Mouse (Mus musculus): ENCODE data around the gene Gjb3. TPM values are rescaled to one million over a fixed set of nuclear protein-coding genes. Genes with fewer than 3 reads are reported as not detected.

Gene Gjb3
- total and polyA plus RNA-seq, 3 experiments = not detected

GRCm38 (mm10) chr4:127314585-127314984, 16.1 kb downstream of the Gjb3 start:
- in situ Hi-C loops (cut with MboI; ENCODE audit: low pct_ligation_motif_present, low pct_unique_long_range_greater_than_20kb, low sequenced_read_pairs) (no loop called here), dilution Hi-C loops (cut with MboI; ENCODE audit: extremely low pct_ligation_motif_present, extremely low pct_unique_long_range_greater_than_20kb, low sequenced_read_pairs) (no loop called here)
- no peak for DNase-seq (ENCODE audit: extremely low read depth)
- Histone ChIP-seq H3K9ac (ENCODE audit: insufficient read depth, low read depth) (no peak overlapping the region), H3K36me3 (replicated peaks in 1 of 2; ENCODE audit: control insufficient read depth in 1 of 2, insufficient read depth in 1 of 2, low read length in 1 of 2) (no peaks in the 10 kb centered on the region), H3K4me2 (ENCODE audit: insufficient read depth, low read depth, poor library complexity, severe bottlenecking) (no peak overlapping the region), H3K4me3 (replicated peaks in 1 of 3; ENCODE audit: low read depth in 2 of 3, low read length in 2 of 3, poor library complexity in 1 of 3) (no peak overlapping the region), H3K4me1 (ENCODE audit: control insufficient read depth in 1 of 2, insufficient read depth in 2 of 2) (peaks cover 0 to 9% of the 10 kb centered on the region in 2 experiments; a peak in 1 of 4 replicates), H3K27ac (ENCODE audit: insufficient read depth, low read depth) (no peak overlapping the region), H3K27me3 (replicated peaks) (peaks cover 49% of the 10 kb centered on the region), H3K9me3 (replicated peaks; ENCODE audit: low read length) (no peaks in the 10 kb centered on the region), H3K79me2 (replicated peaks; ENCODE audit: control insufficient read depth, extremely low read depth, insufficient read depth, poor library complexity, severe bottlenecking) (no peaks in the 10 kb centered on the region)
- TF ChIP-seq EP300 (IDR thresholded peaks at IDR 0.05; ENCODE audit: low read length) (no peak), MAX (IDR thresholded peaks at IDR 0.05; ENCODE audit: low read length) (no peak), USF1 (IDR thresholded peaks at IDR 0.05; ENCODE audit: low read depth, low read length) (no peak), POLR2A (IDR thresholded peaks at IDR 0.05; ENCODE audit: low read depth, low read length) (no peak), RAD21 (IDR thresholded peaks at IDR 0.05; ENCODE audit: low read depth, low read length) (no peak), MAFK (IDR thresholded peaks at IDR 0.05; ENCODE audit: insufficient replicate concordance, low read length) (no peak), ZNF384 (IDR thresholded peaks at IDR 0.05; ENCODE audit: low read depth, low read length) (no peak), MXI1 (IDR thresholded peaks at IDR 0.05; ENCODE audit: low read depth, low read length) (no peak), E2F4 (IDR thresholded peaks at IDR 0.05; ENCODE audit: insufficient replicate concordance, low read depth, low read length) (no peak), MAZ (IDR thresholded peaks at IDR 0.05; ENCODE audit: low read depth, low read length) (no peak), SIN3A (IDR thresholded peaks at IDR 0.05; ENCODE audit: low read length) (no peak), BHLHE40 (IDR thresholded peaks at IDR 0.05; ENCODE audit: low read depth, low read length) (no peak), TCF12 (IDR thresholded peaks at IDR 0.05; ENCODE audit: low read depth, low read length) (no peak), UBTF (IDR thresholded peaks at IDR 0.05; ENCODE audit: low read depth, low read length) (no peak), ZKSCAN1 (IDR thresholded peaks at IDR 0.05; ENCODE audit: borderline replicate concordance, low read depth, low read length) (no peak), TBP (conservative IDR thresholded peaks at IDR 0.05; ENCODE audit: low read depth, low read length) (no peak), RCOR1 (conservative IDR thresholded peaks at IDR 0.05; ENCODE audit: low read depth, low read length) (no peak), MYC (IDR thresholded peaks at IDR 0.05; ENCODE audit: low read depth, low read length) (no peak)

GRCm38 (mm10) chr4:127313861-127314260, 16.8 kb downstream of the Gjb3 start, which contains the start of gene Gja4:
TSS of gene Gja4 (minus strand) at chr4:127314039.
- H3K27me3 ChIP-seq (replicated peaks) = peaks cover 47% of the 10 kb centered on the region
- H3K27ac ChIP-seq (ENCODE audit: insufficient read depth, low read depth) = no peak within 1 kb of the TSS
- H3K4me1 ChIP-seq (ENCODE audit: control insufficient read depth in 1 of 2, insufficient read depth in 2 of 2) = peaks cover 0 to 9% of the 10 kb centered on the region in 2 experiments; a peak in 1 of 4 replicates
- in situ Hi-C loops (cut with MboI; ENCODE audit: low pct_ligation_motif_present, low pct_unique_long_range_greater_than_20kb, low sequenced_read_pairs) (no loop called here), dilution Hi-C loops (cut with MboI; ENCODE audit: extremely low pct_ligation_motif_present, extremely low pct_unique_long_range_greater_than_20kb, low sequenced_read_pairs) (no loop called here)
- DNase-seq (ENCODE audit: extremely low read depth) = peak; percentile 45
- peak within 1 kb of the TSS; percentile 76 for H3K4me2 ChIP-seq (ENCODE audit: insufficient read depth, low read depth, poor library complexity, severe bottlenecking)
- no peak within 1 kb of the TSS for H3K9ac ChIP-seq (ENCODE audit: insufficient read depth, low read depth)
- H3K9me3 ChIP-seq (replicated peaks; ENCODE audit: low read length) = no peaks in the 10 kb centered on the region
- no peaks in the 10 kb centered on the region for H3K79me2 ChIP-seq (replicated peaks; ENCODE audit: control insufficient read depth, extremely low read depth, insufficient read depth, poor library complexity, severe bottlenecking)
- no peaks in the 10 kb centered on the region for H3K36me3 ChIP-seq (replicated peaks in 1 of 2; ENCODE audit: control insufficient read depth in 1 of 2, insufficient read depth in 1 of 2, low read length in 1 of 2)
- H3K4me3 ChIP-seq (replicated peaks in 1 of 3; ENCODE audit: low read depth in 2 of 3, low read length in 2 of 3, poor library complexity in 1 of 3) = peak within 1 kb of the TSS in 2 of 3 experiments; percentile 12 to 46
- TF ChIP-seq ZKSCAN1 (IDR thresholded peaks at IDR 0.05; ENCODE audit: borderline replicate concordance, low read depth, low read length) = no peak
- no peak for TF ChIP-seq MAZ (IDR thresholded peaks at IDR 0.05; ENCODE audit: low read depth, low read length)
- no peak for TF ChIP-seq TBP (conservative IDR thresholded peaks at IDR 0.05; ENCODE audit: low read depth, low read length)
- no peak for TF ChIP-seq ZMIZ1 (IDR thresholded peaks at IDR 0.05; ENCODE audit: low read depth, low read length)
- TF ChIP-seq HCFC1 (IDR thresholded peaks at IDR 0.05; ENCODE audit: low read depth, low read length) = no peak
- peak in 1 of 2 experiments; percentile 36; a peak in 2 of 4 replicates for TF ChIP-seq CTCF (conservative IDR thresholded peaks at IDR 0.05 in 1 of 2, IDR thresholded peaks at IDR 0.05 in 1 of 2; ENCODE audit: low read depth in 2 of 2, low read length in 2 of 2)
- no peak for TF ChIP-seq ELF1 (IDR thresholded peaks at IDR 0.05; ENCODE audit: low read depth, low read length)
- TF ChIP-seq ETS1 (conservative IDR thresholded peaks at IDR 0.05; ENCODE audit: low read depth, low read length) = no peak
- no peak for TF ChIP-seq MXI1 (IDR thresholded peaks at IDR 0.05; ENCODE audit: low read depth, low read length)
- no peak for TF ChIP-seq NELFE (IDR thresholded peaks at IDR 0.05; ENCODE audit: low read depth, low read length)
- no peak for TF ChIP-seq MAFK (IDR thresholded peaks at IDR 0.05; ENCODE audit: insufficient replicate concordance, low read length)
- TF ChIP-seq CHD1 (IDR thresholded peaks at IDR 0.05; ENCODE audit: low read depth, low read length) = no peak
- TF ChIP-seq RCOR1 (conservative IDR thresholded peaks at IDR 0.05; ENCODE audit: low read depth, low read length) = no peak
- TF ChIP-seq RAD21 (IDR thresholded peaks at IDR 0.05; ENCODE audit: low read depth, low read length) = no peak
- no peak for TF ChIP-seq UBTF (IDR thresholded peaks at IDR 0.05; ENCODE audit: low read depth, low read length)
- TF ChIP-seq MAX (IDR thresholded peaks at IDR 0.05; ENCODE audit: low read length) = no peak
- TF ChIP-seq KAT2A (IDR thresholded peaks at IDR 0.05; ENCODE audit: insufficient replicate concordance, low read length) = no peak
- no peak for TF ChIP-seq JUND (conservative IDR thresholded peaks at IDR 0.05; ENCODE audit: low read depth, low read length)
- TF ChIP-seq GABPA (IDR thresholded peaks at IDR 0.05; ENCODE audit: insufficient replicate concordance, low read depth, low read length) = no peak
- TF ChIP-seq JUN (IDR thresholded peaks at IDR 0.05; ENCODE audit: insufficient read depth, low read depth, low read length) = no peak
- TF ChIP-seq EP300 (IDR thresholded peaks at IDR 0.05; ENCODE audit: low read length) = no peak
- peak; percentile 39; the same call in 1 of the 2 replicates for TF ChIP-seq MEF2A (IDR thresholded peaks at IDR 0.05; ENCODE audit: borderline replicate concordance, low read depth, low read length)
- TF ChIP-seq SIN3A (IDR thresholded peaks at IDR 0.05; ENCODE audit: low read length) = no peak
- peak; percentile 55; the same call in 1 of the 2 replicates for TF ChIP-seq NRF1 (IDR thresholded peaks at IDR 0.05; ENCODE audit: low read depth, low read length)

Data from CH12.LX (cell line).